Mouse (Mus musculus) kidney, adult 2 months (tissue): Measurements from ENCODE around the gene Hspb9. TPM values are rescaled to one million over a fixed set of nuclear protein-coding genes. Genes with fewer than 3 reads are reported as not detected.
A peak's percentile ranks its signal among the peaks of the same experiment; 100 is the strongest.

Experiments
- DNase-seq: peaks from one replicate; pipeline ENCODE4 v3.0.0; 2021
- H3K27ac ChIP-seq: fragments of 200-500 bp; 2 replicates; pipeline ENCODE4 v1.5.1; 2012; ENCODE audit warnings: low read depth, low read length, control low read depth, inconsistent platforms; ENCODE audit not compliant: insufficient read depth
- H3K27me3 ChIP-seq: fragments of 200-500 bp; replicated peaks from 2 replicates; pipeline ENCODE4 v1.6.1; 2012; ENCODE audit warnings: mild to moderate bottlenecking, moderate library complexity, low read length, inconsistent platforms; ENCODE audit not compliant: control insufficient read depth, insufficient read depth
- H3K36me3 ChIP-seq: fragments of 200-500 bp; 2 replicates; pipeline ENCODE4 v1.6.1; 2012; ENCODE audit warnings: mild to moderate bottlenecking, moderate library complexity, low read length, inconsistent platforms; ENCODE audit not compliant: control insufficient read depth, insufficient read depth
- H3K4me1 ChIP-seq: fragments of 200-500 bp; 2 replicates; pipeline ENCODE4 v1.6.1; 2011; ENCODE audit warnings: low read length; ENCODE audit not compliant: control insufficient read depth, insufficient read depth
- H3K4me3 ChIP-seq: fragments of 200-500 bp; 2 replicates; pipeline ENCODE4 v1.5.1; 2011; ENCODE audit warnings: mild to moderate bottlenecking, low read depth, low read length, control low read depth; ENCODE audit not compliant: insufficient read depth
- CTCF ChIP-seq: fragments of 200-500 bp; conservative IDR thresholded peaks from 2 replicates; pipeline ENCODE4 v1.5.1; 2011; ENCODE audit warnings: low read depth, mild to moderate bottlenecking, control low read depth, low read length, moderate library complexity, mixed read lengths; ENCODE audit not compliant: insufficient read depth, insufficient read length
- POLR2A ChIP-seq: fragments of 200-500 bp; IDR thresholded peaks from one replicate; pipeline ENCODE4 v1.6.1; 2011; ENCODE audit warnings: low read depth, low read length, control low read depth
- WGBS: fragments of 180-500 bp; shearing (Covaris S2); methylation state at CpG from one replicate; pipeline ENCODE4 v1.1.7; 2018; 5-methylcytosine and 5-hydroxymethylcytosine counted together
- polyA plus RNA-seq: library from polyadenylated mRNA; depleted of rRNA; stranded (reverse); fragments of >200 nt; gene quantifications from 2 replicates; pipeline ENCODE4 v1.2.3, GENCODE M21; 2012

The Hspb9 gene
- polyA plus RNA-seq, 1 experiment: 0.48 TPM

DNA sequence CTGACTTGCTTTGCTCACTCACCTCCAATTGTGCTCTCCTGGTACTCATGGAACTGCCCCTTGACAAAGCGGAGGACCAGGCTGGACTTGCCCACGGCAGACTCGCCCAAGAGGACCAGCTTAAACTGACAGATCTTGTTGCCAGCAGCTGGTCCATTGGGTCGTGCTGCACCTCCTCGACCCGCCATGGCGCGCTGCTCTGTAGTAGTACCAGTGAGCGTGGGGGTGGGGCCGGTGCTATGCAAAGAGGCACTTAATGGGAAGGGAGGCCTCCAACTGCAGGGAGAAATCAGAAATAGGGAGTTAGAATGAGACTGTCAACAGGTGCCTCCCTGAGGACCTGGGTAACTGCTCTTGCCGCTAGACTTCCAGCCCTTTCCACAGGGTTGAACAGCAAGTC, 6.2 kb downstream of the Hspb9 start:
- Histone ChIP-seq H3K4me1 (peaks cover 54% of the 10 kb centered on the region), H3K27me3 (no peaks in the 10 kb centered on the region), H3K4me3 (no peak overlapping the region), H3K27ac (peak overlapping the region; percentile 86), H3K36me3 (peaks cover 2% of the 10 kb centered on the region; the same call in 1 of the 2 replicates)
- no peak for TF ChIP-seq POLR2A
- no peak for TF ChIP-seq CTCF
- 72% methylated on average over 11 of the region's 11 CpGs for WGBS
- no peak for DNase-seq

DNA sequence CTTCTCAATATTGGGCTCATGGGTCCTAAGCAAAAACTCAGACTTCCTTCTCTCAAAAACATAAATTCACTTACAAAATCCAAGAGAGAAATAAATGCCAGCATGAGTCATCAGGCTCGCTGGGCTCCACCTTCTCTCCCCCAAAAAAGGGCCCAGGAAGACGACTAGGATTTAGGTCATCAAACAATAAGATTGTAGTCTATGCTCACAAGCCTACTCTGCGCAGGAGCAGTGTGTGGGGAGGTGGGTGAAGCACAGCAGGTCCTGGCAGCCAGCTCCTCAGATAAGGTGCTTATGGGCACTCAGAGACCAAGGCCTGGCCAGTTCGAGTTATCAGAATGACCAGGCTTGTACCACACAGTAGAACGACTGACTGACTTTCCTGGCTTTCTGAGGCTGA, 6.7 kb downstream of the Hspb9 start:
- Histone ChIP-seq H3K36me3 (peaks cover 2% of the 10 kb centered on the region; the same call in 1 of the 2 replicates), H3K4me3 (no peak overlapping the region), H3K4me1 (peaks cover 59% of the 10 kb centered on the region), H3K27ac (peak overlapping the region; percentile 86), H3K27me3 (no peaks in the 10 kb centered on the region)
- WGBS: 49% methylated on average over 5 of the region's 5 CpGs
- no peak for DNase-seq
- TF ChIP-seq CTCF (no peak), POLR2A (no peak)

DNA sequence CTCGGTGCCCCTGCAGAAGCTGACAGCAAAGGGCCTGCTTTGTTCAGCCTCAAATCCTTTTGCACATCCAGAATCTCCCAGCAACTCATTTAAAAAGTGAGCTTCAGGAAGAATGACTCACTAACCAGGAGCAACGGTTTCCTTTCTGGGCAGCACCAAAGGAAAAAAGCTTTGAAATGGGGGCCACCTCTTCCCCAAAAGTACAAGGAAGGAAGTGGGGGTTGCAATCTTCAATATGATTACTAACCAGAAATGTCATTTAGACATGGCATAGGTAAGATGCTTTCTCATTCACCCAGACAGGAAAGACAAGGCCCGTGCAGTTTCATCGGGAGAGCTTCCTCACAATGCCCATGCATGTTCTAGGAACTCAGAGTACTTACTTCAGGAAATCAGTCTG, 7.6 kb downstream of the Hspb9 start:
- no peak for TF ChIP-seq POLR2A
- TF ChIP-seq CTCF: no peak
- peaks cover 2% of the 10 kb centered on the region; the same call in 1 of the 2 replicates for H3K36me3 ChIP-seq
- 33% methylated on average over 4 of the region's 4 CpGs for WGBS
- H3K27me3 ChIP-seq: no peaks in the 10 kb centered on the region
- peak; percentile 65 for DNase-seq
- H3K27ac ChIP-seq: peak overlapping the region; percentile 86
- H3K4me3 ChIP-seq: no peak overlapping the region
- H3K4me1 ChIP-seq: peaks cover 67% of the 10 kb centered on the region

DNA sequence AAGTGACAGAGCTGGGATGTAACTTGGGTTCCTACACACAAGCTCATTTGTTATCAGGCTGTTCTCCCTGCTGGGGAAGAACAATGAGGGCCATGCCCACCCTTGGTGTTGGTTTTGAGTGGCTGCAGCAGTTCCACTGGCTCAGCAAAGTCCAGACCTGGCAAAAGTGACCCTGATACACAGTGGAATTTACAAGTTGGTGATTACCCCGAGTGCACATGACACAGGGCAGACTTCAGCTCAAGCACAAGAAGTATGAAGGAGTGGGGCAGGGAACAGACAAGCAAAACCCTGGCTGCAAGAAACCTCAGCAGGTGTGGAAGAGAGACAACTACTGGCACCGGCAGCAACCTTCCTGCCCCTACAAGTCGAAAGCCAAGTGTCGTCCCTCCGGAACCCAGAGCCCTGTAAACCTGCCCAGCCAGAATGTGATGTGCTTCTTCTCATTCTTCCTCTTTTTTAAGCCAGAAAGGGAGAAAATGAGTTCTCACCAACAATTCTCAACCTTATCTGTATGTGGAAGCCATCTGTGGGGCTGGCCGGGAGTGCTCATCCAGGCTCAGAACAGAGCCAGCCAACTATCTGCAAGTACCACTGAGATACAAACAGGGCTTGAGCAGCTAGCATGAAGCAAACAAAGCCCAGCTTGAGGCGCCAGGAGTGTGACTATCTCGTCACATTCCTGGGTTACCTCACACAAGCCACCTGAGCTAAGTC, 8.3 kb downstream of the Hspb9 start:
- peak; percentile 90 for DNase-seq
- TF ChIP-seq POLR2A (no peak), CTCF (no peak)
- WGBS: 32% methylated on average over 8 of the region's 8 CpGs
- Histone ChIP-seq H3K36me3 (peaks cover 2% of the 10 kb centered on the region; the same call in 1 of the 2 replicates), H3K27ac (peak overlapping the region; percentile 86), H3K4me3 (no peak overlapping the region), H3K4me1 (peaks cover 67% of the 10 kb centered on the region), H3K27me3 (no peaks in the 10 kb centered on the region)

DNA sequence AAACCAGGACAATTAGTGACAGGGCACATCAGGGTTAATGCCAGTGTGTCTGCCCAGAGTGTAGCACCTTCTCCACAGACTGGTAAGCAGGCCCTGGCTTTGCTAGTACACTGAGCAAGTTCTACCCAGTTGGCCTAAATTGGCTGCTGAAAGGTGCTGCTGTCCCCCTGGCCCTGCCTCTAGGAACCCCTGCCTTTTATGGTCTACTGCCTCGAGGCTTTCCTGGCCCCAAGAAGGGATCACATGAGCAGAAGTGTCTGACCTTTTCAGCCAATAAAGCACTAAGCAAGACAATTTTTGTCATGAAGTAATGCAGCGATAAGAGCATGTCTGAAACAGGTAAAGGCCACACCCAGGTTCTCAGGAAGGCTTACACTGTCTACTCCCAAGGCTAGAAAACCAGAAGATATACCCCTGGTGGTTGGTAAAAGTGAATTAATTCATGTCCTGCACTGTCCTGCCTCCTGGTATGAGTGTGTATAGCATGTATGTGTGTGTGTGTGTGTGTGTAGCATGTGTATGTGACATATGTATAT, 8.9 kb downstream of the Hspb9 start:
- H3K4me3 ChIP-seq: no peak overlapping the region
- no peaks in the 10 kb centered on the region for H3K27me3 ChIP-seq
- DNase-seq: peak; percentile 77
- peak overlapping the region; percentile 86 for H3K27ac ChIP-seq
- no peaks in the 10 kb centered on the region for H3K36me3 ChIP-seq
- no peak for TF ChIP-seq POLR2A
- no peak for TF ChIP-seq CTCF
- 16% methylated on average over 2 of the region's 2 CpGs for WGBS
- peaks cover 73% of the 10 kb centered on the region for H3K4me1 ChIP-seq

DNA sequence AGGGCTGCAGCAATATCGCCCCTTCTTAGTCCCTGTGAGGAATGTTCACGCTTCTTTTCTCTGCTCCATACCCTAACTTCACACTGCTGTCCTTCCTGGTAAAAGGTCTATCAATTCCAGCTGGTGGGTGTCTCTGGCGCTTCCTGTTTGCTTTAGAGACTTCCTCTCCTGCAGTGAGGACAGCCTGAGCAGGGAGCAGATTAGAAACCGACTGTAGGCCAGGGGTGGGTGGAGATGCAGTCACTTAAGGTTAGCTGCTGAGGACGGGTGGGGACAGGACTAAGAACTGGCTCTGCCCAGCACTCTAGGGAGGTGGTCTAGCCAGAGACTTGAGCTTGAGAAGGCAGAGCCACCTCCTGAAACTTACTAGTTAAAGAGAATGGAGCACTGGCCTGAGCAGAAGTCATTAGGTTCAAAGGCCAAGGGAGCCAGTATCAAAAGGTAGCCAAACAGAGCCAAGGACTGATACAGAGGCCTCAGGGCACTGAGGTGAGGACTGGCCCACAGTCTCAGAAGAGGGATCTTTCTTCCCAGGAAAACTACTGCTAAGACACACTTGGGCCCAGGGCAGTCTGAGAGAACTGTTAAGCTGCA, 11.4 kb downstream of the Hspb9 start:
- peak; percentile 79 for DNase-seq
- peaks cover 77% of the 10 kb centered on the region for H3K4me1 ChIP-seq
- no peaks in the 10 kb centered on the region for H3K27me3 ChIP-seq
- no peaks in the 10 kb centered on the region for H3K36me3 ChIP-seq
- WGBS: 27% methylated on average over 5 of the region's 5 CpGs
- H3K27ac ChIP-seq: peak overlapping the region; percentile 88
- no peak for TF ChIP-seq POLR2A
- no peak for TF ChIP-seq CTCF
- no peak overlapping the region for H3K4me3 ChIP-seq

DNA sequence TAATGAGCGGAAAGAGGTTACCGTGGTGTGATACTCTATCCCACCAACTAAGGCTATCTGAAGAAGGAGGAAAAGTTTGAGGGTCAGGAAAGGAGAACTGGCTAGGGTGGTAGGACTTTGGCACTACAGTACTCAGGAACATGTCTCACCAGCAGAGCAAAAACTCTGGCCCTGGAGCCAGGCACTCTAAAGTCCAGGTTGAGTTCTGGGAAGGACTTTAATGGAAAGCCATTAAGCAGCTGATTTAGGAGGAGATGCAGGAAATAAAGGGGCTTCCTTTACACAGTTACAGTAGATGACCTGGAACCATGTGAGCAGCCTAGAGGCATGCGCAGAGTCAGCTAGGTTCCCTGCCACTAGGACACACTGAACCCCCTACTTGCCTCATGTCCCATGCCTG, 13.6 kb downstream of the Hspb9 start:
- Histone ChIP-seq H3K27ac (peak overlapping the region; percentile 94), H3K27me3 (no peaks in the 10 kb centered on the region), H3K36me3 (no peaks in the 10 kb centered on the region), H3K4me3 (no peak overlapping the region), H3K4me1 (peaks cover 72% of the 10 kb centered on the region)
- 55% methylated on average over 3 of the region's 3 CpGs for WGBS
- TF ChIP-seq POLR2A: no peak
- DNase-seq: peak; percentile 91
